Mouse (Mus musculus) ES-E14 (cell line): Measurements from ENCODE around the gene Hoxd12. TPM values are rescaled to one million over a fixed set of nuclear protein-coding genes. Genes with fewer than 3 reads are reported as not detected.

Source experiments
- DNase-seq: peaks from one replicate; pipeline ENCODE4 v3.0.0-alpha.2; 2013; ENCODE audit warnings: low read depth, low spot score
- H3K27ac ChIP-seq: 2 replicates; pipeline ENCODE4 v1.5.1; 2012; ENCODE audit warnings: low read depth, mild to moderate bottlenecking, low read length, moderate library complexity, mixed read lengths; ENCODE audit not compliant: poor library complexity, insufficient read depth, severe bottlenecking
- H3K36me3 ChIP-seq: 2 replicates; pipeline ENCODE4 v1.6.1; 2012; ENCODE audit warnings: mild to moderate bottlenecking, low read length, moderate library complexity, mixed read lengths; ENCODE audit not compliant: control insufficient read depth, poor library complexity, insufficient read depth, severe bottlenecking
- H3K4me1 ChIP-seq, 2 experiments: fragments of 150-350 bp in 1 of 2; sonication (generic) in 1 of 2; 2 replicates each; pipeline ENCODE4 v1.6.1; 2012; ENCODE audit warnings: low read length in 2 of 2, mild to moderate bottlenecking in 1 of 2, mixed read lengths in 1 of 2; ENCODE audit not compliant: control insufficient read depth in 2 of 2, insufficient read depth in 2 of 2, poor library complexity in 1 of 2
- H3K4me3 ChIP-seq, 2 experiments: fragments of 150-350 bp in 1 of 2; sonication (generic) in 1 of 2; 2 replicates each; pipeline ENCODE4 v1.5.1; 2012; ENCODE audit warnings: low read length in 2 of 2, low read depth in 1 of 2, mild to moderate bottlenecking in 1 of 2, mixed read lengths in 1 of 2; ENCODE audit not compliant: insufficient read depth in 1 of 2, poor library complexity in 1 of 2, severe bottlenecking in 1 of 2
- H3K9ac ChIP-seq: 2 replicates; pipeline ENCODE4 v1.6.1; 2012; ENCODE audit warnings: low read depth, mild to moderate bottlenecking, low read length, mixed read lengths; ENCODE audit not compliant: poor library complexity, insufficient read depth, severe bottlenecking
- H3K9me3 ChIP-seq: fragments of 150-350 bp; sonication (generic); 2 replicates; pipeline ENCODE4 v1.6.1; 2012; ENCODE audit warnings: low read depth, mild to moderate bottlenecking, low read length; ENCODE audit not compliant: control insufficient read depth, insufficient read depth
- CHD2 ChIP-seq: IDR thresholded peaks from 2 replicates; pipeline ENCODE4 v1.6.1; 2014; ENCODE audit warnings: mild to moderate bottlenecking, low read depth, low read length, inconsistent platforms
- HCFC1 ChIP-seq: IDR thresholded peaks from 2 replicates; pipeline ENCODE4 v1.6.1; 2012; ENCODE audit warnings: low read length, inconsistent platforms, borderline replicate concordance; ENCODE audit not compliant: insufficient read depth
- MAFK ChIP-seq: IDR thresholded peaks from 2 replicates; pipeline ENCODE4 v1.6.1; 2014; ENCODE audit warnings: mild to moderate bottlenecking, low read depth, low read length, inconsistent platforms; ENCODE audit not compliant: insufficient read depth
- ZC3H11A ChIP-seq: IDR thresholded peaks from 2 replicates; pipeline ENCODE4 v1.6.1; 2012; ENCODE audit warnings: low read depth, mild to moderate bottlenecking, inconsistent platforms, low read length, borderline replicate concordance
- ZNF384 ChIP-seq: IDR thresholded peaks from 2 replicates; pipeline ENCODE4 v1.6.1; 2012; ENCODE audit warnings: low read depth, low read length, inconsistent platforms
- in situ Hi-C, 2 experiments: fragments of 600-800 bp; cut with MboI; formaldehyde crosslinking; loops; one replicate each; pipeline ENCODE4 v1.15.1; 2025; ENCODE audit warnings: low sequenced_read_pairs in 2 of 2, inconsistent platforms in 1 of 2; ENCODE audit not compliant: unreplicated experiment in 2 of 2
- total RNA-seq: library from RNA; depleted of rRNA; stranded (reverse); fragments of 300-350 nt; gene quantifications from 2 replicates; pipeline ENCODE4 v1.2.3, GENCODE M21; 2012

Gene Hoxd12
- total RNA-seq, 1 experiment: not detected

GRCm38 (mm10) chr2:74695813-74696430 is 21.1 kb downstream of the Hoxd12 start:
- no peak overlapping the region for H3K27ac ChIP-seq
- no peak for DNase-seq

GRCm38 (mm10) chr2:74696442-74697335 is 21.9 kb downstream of the Hoxd12 start:
- no peak overlapping the region for H3K27ac ChIP-seq
- H3K9ac ChIP-seq: no peak overlapping the region
- no peaks in the 10 kb centered on the region for H3K9me3 ChIP-seq
- TF ChIP-seq ZNF384 (no peak), ZC3H11A (no peak), CHD2 (no peak), HCFC1 (no peak)
- H3K4me1 ChIP-seq: peaks cover 0 to 3% of the 10 kb centered on the region in 2 experiments; a peak in 1 of 4 replicates
- in situ Hi-C loops: loop anchor here in 1 of 2 experiments (25.0 kb wide), 1 partner anchor 891 kb away; no protein-coding TSS in a partner anchor
- no peak for DNase-seq
- H3K36me3 ChIP-seq: no peaks in the 10 kb centered on the region
- H3K4me3 ChIP-seq: no peak overlapping the region

More at GRCm38 (mm10) chr2:74695813-74696430, 21.1 kb downstream of the Hoxd12 start:
- H3K4me1 ChIP-seq: peaks cover 0 to 3% of the 10 kb centered on the region in 2 experiments; a peak in 1 of 4 replicates
- no peaks in the 10 kb centered on the region for H3K36me3 ChIP-seq
- in situ Hi-C loops: loop anchor here in 1 of 2 experiments (25.0 kb wide), 1 partner anchor 891 kb away; no protein-coding TSS in a partner anchor
- no peak for TF ChIP-seq ZNF384
- TF ChIP-seq ZC3H11A: no peak
- TF ChIP-seq MAFK: no peak
- no peak for TF ChIP-seq CHD2
- no peak for TF ChIP-seq HCFC1
- H3K4me3 ChIP-seq: no peak overlapping the region
- no peaks in the 10 kb centered on the region for H3K9me3 ChIP-seq
- no peak overlapping the region for H3K9ac ChIP-seq

- no peaks in the 10 kb centered on the region for H3K36me3 ChIP-seq
- in situ Hi-C loops: loop anchor here in 1 of 2 experiments (25.0 kb wide), 1 partner anchor 890 kb away; no protein-coding TSS in a partner anchor
- H3K27ac ChIP-seq: no peak within 1 kb of the TSS
- H3K4me3 ChIP-seq: peak within 1 kb of the TSS; percentile 27 to 46; a peak in 3 of 4 replicates
- DNase-seq: no peak
- no peak within 1 kb of the TSS for H3K9ac ChIP-seq
- H3K4me1 ChIP-seq: peaks cover 0 to 2% of the 10 kb centered on the region in 2 experiments; a peak in 1 of 4 replicates
- no peak for TF ChIP-seq HCFC1
- no peak for TF ChIP-seq ZC3H11A
- no peak for TF ChIP-seq MAFK
- no peak for TF ChIP-seq ZNF384
- no peak for TF ChIP-seq CHD2
- no peaks in the 10 kb centered on the region for H3K9me3 ChIP-seq
These were observed 22.8 kb downstream of the Hoxd12 start, which contains the start of gene Hoxd9 for GRCm38 (mm10) chr2:74697567-74698121. Gene Hoxd9 (plus strand): TSS chr2:74697727.

- in situ Hi-C loops: loop anchor here in 1 of 2 experiments (25.0 kb wide), 1 partner anchor 889 kb away; no protein-coding TSS in a partner anchor
- Histone ChIP-seq H3K27ac (no peak overlapping the region), H3K4me3 (peak overlapping the region; percentile 27 to 46; a peak in 3 of 4 replicates), H3K4me1 (peaks cover 0 to 2% of the 10 kb centered on the region in 2 experiments; a peak in 1 of 4 replicates), H3K9ac (no peak overlapping the region), H3K36me3 (no peaks in the 10 kb centered on the region), H3K9me3 (no peaks in the 10 kb centered on the region)
- no peak for DNase-seq
- TF ChIP-seq HCFC1 (no peak), MAFK (no peak), CHD2 (no peak), ZNF384 (no peak)
These were observed 23.6 kb downstream of the Hoxd12 start for GRCm38 (mm10) chr2:74698201-74699052.
